Mouse (Mus musculus) MEL (cell line): ENCODE data around the gene Btbd19. TPM values are rescaled to one million over a fixed set of nuclear protein-coding genes. Genes with fewer than 3 reads are reported as not detected.

Source experiments
- DNase-seq: peaks from one replicate; pipeline ENCODE4 v3.0.0; 2011; ENCODE audit warnings: low read depth, low spot score
- H3K27ac ChIP-seq: 2 replicates; pipeline ENCODE4 v1.5.1; 2012; ENCODE audit warnings: low read depth, mild to moderate bottlenecking, control low read depth, low read length, moderate library complexity; ENCODE audit not compliant: control insufficient read depth
- H3K27me3 ChIP-seq, 2 experiments: fragments of 150-350 bp in 1 of 2; sonication (generic) in 1 of 2; 2 replicates each; pipeline ENCODE4 v1.6.1; 2012; ENCODE audit warnings: low read length in 2 of 2, mild to moderate bottlenecking in 2 of 2, improper control_type of control experiment in 1 of 2, moderate library complexity in 1 of 2; ENCODE audit not compliant: insufficient read depth in 2 of 2, control insufficient read depth in 1 of 2
- H3K36me3 ChIP-seq, 2 experiments: 2 replicates each; pipeline ENCODE4 v1.6.1; 2012 to 2014; ENCODE audit warnings: low read length in 2 of 2, improper control_type of control experiment in 1 of 2, inconsistent platforms in 1 of 2, mild to moderate bottlenecking in 1 of 2; ENCODE audit not compliant: insufficient read depth in 2 of 2, control insufficient read depth in 1 of 2
- H3K4me1 ChIP-seq, 2 experiments: fragments of 150-350 bp in 1 of 2; sonication (generic) in 1 of 2; 2 replicates each; pipeline ENCODE4 v1.6.1; 2012; ENCODE audit warnings: low read length in 2 of 2, improper control_type of control experiment in 1 of 2, mild to moderate bottlenecking in 1 of 2; ENCODE audit not compliant: insufficient read depth in 2 of 2, control insufficient read depth in 1 of 2
- H3K4me3 ChIP-seq, 2 experiments: fragments of 150-350 bp in 1 of 2; sonication (generic) in 1 of 2; 2 replicates each; pipeline ENCODE4 v1.5.1; 2012; ENCODE audit warnings: low read depth in 2 of 2, low read length in 2 of 2, mild to moderate bottlenecking in 2 of 2, moderate library complexity in 2 of 2, control low read depth in 1 of 2, improper control_type of control experiment in 1 of 2; ENCODE audit not compliant: control insufficient read depth in 1 of 2, insufficient read depth in 1 of 2
- H3K79me2 ChIP-seq: 2 replicates; pipeline ENCODE4 v1.6.1; 2012; ENCODE audit warnings: mild to moderate bottlenecking, low read length, moderate library complexity; ENCODE audit not compliant: control insufficient read depth, poor library complexity, insufficient read depth
- H3K9ac ChIP-seq: 2 replicates; pipeline ENCODE4 v1.6.1; 2012; ENCODE audit warnings: low read depth, mild to moderate bottlenecking, control low read depth, low read length, moderate library complexity; ENCODE audit not compliant: control insufficient read depth, poor library complexity, severe bottlenecking
- H3K9me3 ChIP-seq: fragments of 150-350 bp; sonication (generic); replicated peaks from 2 replicates; pipeline ENCODE4 v1.6.1; 2012; ENCODE audit warnings: mild to moderate bottlenecking, low read length, improper control_type of control experiment, moderate library complexity; ENCODE audit not compliant: insufficient read depth
- BHLHE40 ChIP-seq: IDR thresholded peaks from 2 replicates; pipeline ENCODE4 v1.6.1; 2012; ENCODE audit warnings: low read depth, mild to moderate bottlenecking, inconsistent platforms, low read length, improper control_type of control experiment, borderline replicate concordance
- CHD1 ChIP-seq: IDR thresholded peaks from 2 replicates; pipeline ENCODE4 v1.6.1; 2012; ENCODE audit warnings: low read depth, mild to moderate bottlenecking, inconsistent platforms, low read length, improper control_type of control experiment
- CHD2 ChIP-seq: IDR thresholded peaks from 2 replicates; pipeline ENCODE4 v1.6.1; 2011; ENCODE audit warnings: low read length, improper control_type of control experiment
- CTCF ChIP-seq, 3 experiments: IDR thresholded peaks in 2 of 3; conservative IDR thresholded peaks in 1 of 3; 2 replicates each; pipeline ENCODE4 v1.5.1; 2011 to 2012; ENCODE audit warnings: low read length in 3 of 3, low read depth in 2 of 3, mild to moderate bottlenecking in 2 of 3, improper control_type of control experiment in 1 of 3, inconsistent platforms in 1 of 3, mixed read lengths in 1 of 3, moderate library complexity in 1 of 3; ENCODE audit not compliant: control insufficient read depth in 1 of 3, insufficient read depth in 1 of 3, poor library complexity in 1 of 3, severe bottlenecking in 1 of 3
- E2F4 ChIP-seq: IDR thresholded peaks from 2 replicates; pipeline ENCODE4 v1.6.1; 2011; ENCODE audit warnings: low read depth, low read length, improper control_type of control experiment, borderline replicate concordance
- ELF1 ChIP-seq: IDR thresholded peaks from 2 replicates; pipeline ENCODE4 v1.6.1; 2014; ENCODE audit warnings: low read depth, mild to moderate bottlenecking, inconsistent platforms, low read length, improper control_type of control experiment, moderate library complexity
- EP300 ChIP-seq, 2 experiments: IDR thresholded peaks; 2 replicates each; pipeline ENCODE4 v1.6.1; 2011; ENCODE audit warnings: improper control_type of control experiment in 2 of 2, low read length in 2 of 2, low read depth in 1 of 2, mild to moderate bottlenecking in 1 of 2
- HCFC1 ChIP-seq: IDR thresholded peaks from 2 replicates; pipeline ENCODE4 v1.6.1; 2012; ENCODE audit warnings: low read depth, mild to moderate bottlenecking, inconsistent platforms, low read length, improper control_type of control experiment, moderate library complexity
- JUND ChIP-seq: IDR thresholded peaks from 2 replicates; pipeline ENCODE4 v1.6.1; 2011; ENCODE audit warnings: low read depth, mild to moderate bottlenecking, improper control_type of control experiment, low read length
- KAT2A ChIP-seq: conservative IDR thresholded peaks from 2 replicates; pipeline ENCODE4 v1.6.1; 2012; ENCODE audit warnings: low read depth, low read length, improper control_type of control experiment, inconsistent platforms
- MAFK ChIP-seq: IDR thresholded peaks from 2 replicates; pipeline ENCODE4 v1.6.1; 2011; ENCODE audit warnings: low read depth, mild to moderate bottlenecking, low read length, improper control_type of control experiment, borderline replicate concordance
- MXI1 ChIP-seq: IDR thresholded peaks from 2 replicates; pipeline ENCODE4 v1.6.1; 2011; ENCODE audit warnings: mild to moderate bottlenecking, low read depth, low read length, improper control_type of control experiment
- MYB ChIP-seq: IDR thresholded peaks from 2 replicates; pipeline ENCODE4 v1.6.1; 2011; ENCODE audit warnings: mild to moderate bottlenecking, low read depth, low read length, improper control_type of control experiment
- MYC ChIP-seq: IDR thresholded peaks from 2 replicates; pipeline ENCODE4 v1.6.1; 2011; ENCODE audit warnings: low read depth, mild to moderate bottlenecking, low read length, improper control_type of control experiment, moderate library complexity
- POLR2A ChIP-seq, 2 experiments: IDR thresholded peaks; 2 replicates each; pipeline ENCODE4 v1.6.1; 2011 to 2012; ENCODE audit warnings: low read length in 2 of 2, mild to moderate bottlenecking in 2 of 2, control low read depth in 1 of 2, improper control_type of control experiment in 1 of 2, low read depth in 1 of 2, moderate library complexity in 1 of 2; ENCODE audit not compliant: control insufficient read depth in 1 of 2, insufficient read depth in 1 of 2, poor library complexity in 1 of 2
- POLR2AphosphoS2 ChIP-seq: IDR thresholded peaks from 2 replicates; pipeline ENCODE4 v1.6.1; 2011; ENCODE audit warnings: low read length, improper control_type of control experiment
- POLR2AphosphoS5 ChIP-seq: IDR thresholded peaks from 2 replicates; pipeline ENCODE4 v1.6.1; 2012; ENCODE audit warnings: low read depth, borderline replicate concordance, mild to moderate bottlenecking, inconsistent platforms, low read length, moderate library complexity, mixed read lengths
- RCOR1 ChIP-seq: IDR thresholded peaks from 2 replicates; pipeline ENCODE4 v1.6.1; 2012; ENCODE audit warnings: low read depth, mild to moderate bottlenecking, inconsistent platforms, low read length, improper control_type of control experiment
- SMC3 ChIP-seq: IDR thresholded peaks from 2 replicates; pipeline ENCODE4 v1.6.1; 2011; ENCODE audit warnings: low read depth, low read length, improper control_type of control experiment
- TAL1 ChIP-seq: IDR thresholded peaks from 2 replicates; pipeline ENCODE4 v1.6.1; 2012; ENCODE audit warnings: mild to moderate bottlenecking, inconsistent platforms, low read length, moderate library complexity, mixed read lengths
- UBTF ChIP-seq: IDR thresholded peaks from 2 replicates; pipeline ENCODE4 v1.6.1; 2012; ENCODE audit warnings: low read depth, mild to moderate bottlenecking, inconsistent platforms, low read length, improper control_type of control experiment, moderate library complexity, borderline replicate concordance; ENCODE audit not compliant: insufficient read depth
- USF1 ChIP-seq: IDR thresholded peaks from 2 replicates; pipeline ENCODE4 v1.6.1; 2014; ENCODE audit warnings: low read depth, mild to moderate bottlenecking, inconsistent platforms, low read length, improper control_type of control experiment, moderate library complexity
- USF2 ChIP-seq, 2 experiments: IDR thresholded peaks; 2 replicates each; pipeline ENCODE4 v1.6.1; 2011 to 2012; ENCODE audit warnings: improper control_type of control experiment in 2 of 2, low read length in 2 of 2, borderline replicate concordance in 1 of 2, inconsistent platforms in 1 of 2, low read depth in 1 of 2, mild to moderate bottlenecking in 1 of 2; ENCODE audit not compliant: insufficient read depth in 1 of 2
- ZC3H11A ChIP-seq: IDR thresholded peaks from 2 replicates; pipeline ENCODE4 v1.6.1; 2012; ENCODE audit warnings: low read depth, mild to moderate bottlenecking, inconsistent platforms, low read length, improper control_type of control experiment
- ZKSCAN1 ChIP-seq: IDR thresholded peaks from 2 replicates; pipeline ENCODE4 v1.6.1; 2012; ENCODE audit warnings: low read depth, mild to moderate bottlenecking, inconsistent platforms, low read length, improper control_type of control experiment, moderate library complexity
- ZMIZ1 ChIP-seq: IDR thresholded peaks from 2 replicates; pipeline ENCODE4 v1.6.1; 2012; ENCODE audit warnings: low read depth, mild to moderate bottlenecking, inconsistent platforms, low read length, improper control_type of control experiment, moderate library complexity
- ZNF384 ChIP-seq: IDR thresholded peaks from 2 replicates; pipeline ENCODE4 v1.6.1; 2012; ENCODE audit warnings: low read depth, mild to moderate bottlenecking, inconsistent platforms, low read length, improper control_type of control experiment
- polyA plus RNA-seq, 2 experiments: library from polyadenylated mRNA; stranded (reverse) in 1 of 2; unstranded in 1 of 2; fragments of >175 nt in 1 of 2; fragments of >200 nt in 1 of 2; gene quantifications; 2 replicates each; pipeline versions ENCODE4 v1.2.1 to v1.2.4; 2012; ENCODE audit warnings: low replicate concordance in 2 of 2, low read depth in 1 of 2; ENCODE audit not compliant: insufficient read length in 2 of 2, insufficient read depth in 1 of 2, missing spikeins in 1 of 2
- total RNA-seq: library from RNA; depleted of rRNA; stranded (reverse); fragments of 300-350 nt; gene quantifications from 2 replicates; pipeline ENCODE4 v1.2.3, GENCODE M21; 2012

Gene Btbd19
- total and polyA plus RNA-seq, 3 experiments, result 13.6 to 22.6 TPM; not detected in 1

DNA sequence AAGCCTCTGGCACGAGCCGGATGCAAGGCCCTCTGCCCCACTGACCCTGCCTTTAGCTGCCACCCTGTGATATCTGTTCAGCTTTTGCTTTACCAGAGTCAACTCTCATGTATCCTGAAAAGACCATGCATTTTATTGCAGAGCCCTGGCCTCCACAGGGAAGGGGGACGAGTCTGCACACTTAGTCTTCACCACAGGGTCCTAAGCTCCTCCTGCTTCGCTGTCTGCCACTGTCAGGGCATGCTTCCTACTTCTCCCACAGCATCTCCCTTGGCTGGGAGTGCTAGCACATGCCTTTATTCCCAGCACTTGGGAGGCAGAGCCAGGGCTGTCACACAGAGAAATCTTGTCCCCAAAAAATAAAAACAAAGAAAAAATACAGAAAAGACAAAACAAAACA, 35.7 kb upstream of the Btbd19 start:
- TF ChIP-seq BHLHE40 (no peak), ELF1 (no peak), ZKSCAN1 (no peak), USF1 (no peak), POLR2AphosphoS2 (no peak), MXI1 (no peak), ZNF384 (no peak), CHD1 (no peak), POLR2A (IDR thresholded peaks at IDR 0.05; ENCODE audit: control insufficient read depth in 1 of 2, insufficient read depth in 1 of 2, low read depth in 1 of 2, low read length in 2 of 2, poor library complexity in 1 of 2) (no peak), MAFK (no peak), HCFC1 (no peak), RCOR1 (no peak), KAT2A (no peak), SMC3 (no peak), MYC (no peak), CHD2 (no peak), UBTF (no peak)
- Histone ChIP-seq H3K27ac (no peak overlapping the region), H3K4me3 (no peak overlapping the region), H3K9ac (no peak overlapping the region), H3K4me1 (no peaks in the 10 kb centered on the region), H3K9me3 (no peaks in the 10 kb centered on the region), H3K36me3 (peaks cover 0 to 21% of the 10 kb centered on the region in 2 experiments; a peak in 2 of 4 replicates), H3K27me3 (no peaks in the 10 kb centered on the region), H3K79me2 (no peaks in the 10 kb centered on the region; the same call in 1 of the 2 replicates)
- no peak for DNase-seq

DNA sequence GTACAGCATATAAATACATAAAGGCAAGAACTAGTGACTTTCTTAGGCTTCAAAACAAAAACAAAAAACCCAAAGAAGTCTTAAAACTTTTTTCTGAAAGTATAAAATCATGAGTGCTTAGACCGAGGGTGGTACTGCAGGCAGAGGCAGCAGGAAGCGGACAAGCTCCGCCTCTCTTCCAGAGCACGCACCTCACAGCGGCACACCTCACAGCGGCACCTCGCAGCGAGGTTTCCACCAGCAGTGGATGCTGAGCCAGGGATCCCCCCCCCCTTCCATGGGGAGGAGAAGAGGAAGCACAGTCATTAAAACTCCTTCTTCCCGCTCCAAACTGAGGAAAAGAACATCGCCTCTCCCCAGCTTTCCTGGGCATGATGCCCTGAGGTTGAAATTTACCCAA, 34.1 kb upstream of the Btbd19 start:
- H3K4me3 ChIP-seq, result no peak overlapping the region
- no peaks in the 10 kb centered on the region for H3K9me3 ChIP-seq
- DNase-seq, result no peak
- TF ChIP-seq POLR2AphosphoS5, result no peak
- TF ChIP-seq JUND, result no peak
- no peak for TF ChIP-seq ZMIZ1
- TF ChIP-seq CHD2, result no peak
- TF ChIP-seq MYB, result no peak
- no peak for TF ChIP-seq HCFC1
- TF ChIP-seq TAL1, result no peak
- TF ChIP-seq ZC3H11A, result no peak
- TF ChIP-seq USF2 (IDR thresholded peaks at IDR 0.05; ENCODE audit: borderline replicate concordance in 1 of 2, insufficient read depth in 1 of 2, low read depth in 1 of 2, low read length in 2 of 2), result no peak
- no peak for TF ChIP-seq CTCF (IDR thresholded peaks at IDR 0.05 in 2 of 3, conservative IDR thresholded peaks at IDR 0.05 in 1 of 3; ENCODE audit: control insufficient read depth in 1 of 3, insufficient read depth in 1 of 3, low read depth in 2 of 3, low read length in 3 of 3, poor library complexity in 1 of 3, severe bottlenecking in 1 of 3)
- no peak for TF ChIP-seq MAFK
- TF ChIP-seq POLR2AphosphoS2, result no peak
- TF ChIP-seq E2F4, result no peak
- TF ChIP-seq EP300 (IDR thresholded peaks at IDR 0.05; ENCODE audit: low read depth in 1 of 2, low read length in 2 of 2), result no peak
- no peak overlapping the region for H3K27ac ChIP-seq
- H3K9ac ChIP-seq, result no peak overlapping the region
- peaks cover 12% of the 10 kb centered on the region for H3K79me2 ChIP-seq
- peaks cover 0 to 16% of the 10 kb centered on the region in 2 experiments; a peak in 2 of 4 replicates for H3K36me3 ChIP-seq
- H3K27me3 ChIP-seq, result no peaks in the 10 kb centered on the region
- H3K4me1 ChIP-seq, result no peaks in the 10 kb centered on the region
